Mouse (Mus musculus): ENCODE measurements around the gene Mrpl23.

- TF ChIP-seq TBP (IDR thresholded peaks at IDR 0.05; ENCODE audit: low read depth, low read length) (no peak), CHD2 (IDR thresholded peaks at IDR 0.05; ENCODE audit: low read length) (no peak), NELFE (IDR thresholded peaks at IDR 0.05; ENCODE audit: low read depth, low read length) (no peak), ZMIZ1 (IDR thresholded peaks at IDR 0.05; ENCODE audit: low read depth, low read length) (no peak), EP300 (IDR thresholded peaks at IDR 0.05; ENCODE audit: low read depth in 1 of 2, low read length in 2 of 2) (no peak)
Observed at GRCm38 (mm10) chr7:142525342-142526178, 6.9 kb upstream of the Mrpl23 start.
